Mouse (Mus musculus): ENCODE measurements around the gene Kif24. TPM values are rescaled to one million over a fixed set of nuclear protein-coding genes. Genes with fewer than 3 reads are reported as not detected.

Gene Kif24
- polyA plus RNA-seq, 1 experiment from 2014 or later, result 4.0 TPM

DNA sequence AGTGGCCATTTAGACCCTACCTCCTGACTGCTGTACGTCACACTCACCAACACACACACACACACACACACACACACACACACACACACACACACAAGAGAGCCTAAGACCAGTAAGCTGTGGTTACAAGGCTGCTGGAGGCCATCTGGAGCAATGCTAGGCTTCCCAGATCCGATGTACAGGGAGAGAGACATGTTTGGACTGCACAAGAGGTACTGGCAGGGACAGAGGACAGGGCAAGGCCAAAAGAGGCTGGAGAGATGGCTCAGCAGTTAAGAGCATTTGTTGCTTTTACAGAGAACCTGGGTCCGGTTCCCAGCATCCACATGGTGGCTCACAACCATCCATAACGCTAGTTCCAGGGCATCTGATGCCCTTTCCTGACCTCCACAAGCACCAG, 30.4 kb upstream of the Kif24 start:
- peaks cover 18% of the 10 kb centered on the region for H3K36me3 ChIP-seq (ENCODE audit: control insufficient read depth, insufficient read depth, low read length)
- H3K4me1 ChIP-seq (ENCODE audit: control insufficient read depth, insufficient read depth, low read length), result peaks cover 35% of the 10 kb centered on the region
- no peak overlapping the region for H3K4me2 ChIP-seq (ENCODE audit: low read depth, low read length)
- WGBS, result 78% methylated on average over 4 of the region's 4 CpGs
- H3K4me3 ChIP-seq (ENCODE audit: low read length), result no peak overlapping the region
- H3K27me3 ChIP-seq (replicated peaks; ENCODE audit: control insufficient read depth, insufficient read depth, low read length), result peaks cover 29% of the 10 kb centered on the region
- H3K27ac ChIP-seq (ENCODE audit: low read length), result 0 out of 2 replicates have a peak overlapping the region, but pooled peaks have one; percentile 79
- no peak overlapping the region for H3K9ac ChIP-seq (ENCODE audit: low read depth, low read length)
- ATAC-seq, result no peak
- H3K9me3 ChIP-seq (ENCODE audit: control insufficient read depth, low read length), result no peaks in the 10 kb centered on the region

DNA sequence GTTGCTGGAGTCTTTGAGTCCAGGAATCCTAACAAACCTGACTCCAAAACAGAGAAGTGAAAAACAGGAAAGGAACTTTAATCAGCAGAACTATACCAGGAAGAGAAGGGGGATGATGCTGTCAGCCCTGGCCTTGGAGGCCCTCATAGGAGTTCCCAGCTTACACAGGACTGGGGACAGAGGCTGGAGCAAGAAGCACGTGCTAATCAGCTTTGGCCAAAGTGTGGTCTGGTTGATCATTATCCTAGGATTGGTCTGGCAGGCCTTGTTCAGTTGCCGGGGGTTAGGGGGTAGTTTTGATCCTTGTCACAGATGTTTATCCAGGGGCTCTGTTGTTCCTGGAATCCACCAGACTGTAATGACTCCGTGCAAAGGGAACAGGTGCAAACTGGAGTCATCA, 29.7 kb upstream of the Kif24 start:
- peaks cover 22% of the 10 kb centered on the region for H3K27me3 ChIP-seq (replicated peaks; ENCODE audit: control insufficient read depth, insufficient read depth, low read length)
- ATAC-seq, result peak; percentile 63

DNA sequence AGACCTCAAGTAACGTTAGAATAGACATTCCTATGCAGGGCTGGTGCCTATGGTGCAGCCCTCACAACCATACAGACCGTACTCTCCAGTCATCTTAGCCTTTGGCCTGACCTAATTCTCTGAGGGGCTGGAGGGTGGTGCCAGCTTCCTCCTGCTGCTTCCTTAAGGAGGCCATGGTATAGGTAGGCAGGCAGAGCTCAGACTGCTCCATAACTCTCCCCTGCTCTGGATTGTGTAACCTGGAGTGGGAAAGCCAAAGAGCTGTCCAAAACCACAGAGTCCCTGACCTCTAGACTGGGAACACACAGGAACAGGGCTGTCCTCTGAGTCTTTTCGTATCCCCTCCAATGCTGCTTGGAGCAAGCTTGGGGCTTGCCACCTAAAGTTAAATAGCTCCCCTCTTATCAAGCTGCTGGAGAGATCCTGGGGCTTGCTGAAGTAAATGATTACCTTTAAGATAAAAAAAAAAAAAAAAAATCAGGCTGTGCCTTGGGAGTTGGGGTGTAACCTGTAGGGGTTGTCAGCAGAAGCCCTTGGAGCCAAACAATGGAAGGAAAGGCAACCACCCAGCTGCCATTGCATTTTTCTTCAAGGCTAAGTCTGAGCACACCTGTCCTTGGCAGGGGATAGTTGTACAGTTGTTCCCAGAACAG, 28.9 kb upstream of the Kif24 start:
- H3K4me1 ChIP-seq (ENCODE audit: control insufficient read depth, insufficient read depth, low read length), result peaks cover 27% of the 10 kb centered on the region
- peaks cover 10% of the 10 kb centered on the region for H3K36me3 ChIP-seq (ENCODE audit: control insufficient read depth, insufficient read depth, low read length)
- peak; percentile 88 for ATAC-seq
- peak overlapping the region; percentile 24; the same call in 1 of the 2 replicates for H3K4me2 ChIP-seq (ENCODE audit: low read depth, low read length)
- H3K9ac ChIP-seq (ENCODE audit: low read depth, low read length), result no peak overlapping the region
- H3K9me3 ChIP-seq (ENCODE audit: control insufficient read depth, low read length), result no peaks in the 10 kb centered on the region
- H3K27ac ChIP-seq (ENCODE audit: low read length), result peak overlapping the region; percentile 80
- peaks cover 14% of the 10 kb centered on the region for H3K27me3 ChIP-seq (replicated peaks; ENCODE audit: control insufficient read depth, insufficient read depth, low read length)
- H3K4me3 ChIP-seq (ENCODE audit: low read length), result no peak overlapping the region
- WGBS, result 56% methylated on average over 3 of the region's 3 CpGs

More for the DNA sequence above, 29.7 kb upstream of the Kif24 start:
- H3K9ac ChIP-seq (ENCODE audit: low read depth, low read length), result no peak overlapping the region
- no peak overlapping the region for H3K4me3 ChIP-seq (ENCODE audit: low read length)
- 23% methylated on average over 3 of the region's 3 CpGs for WGBS
- peaks cover 34% of the 10 kb centered on the region for H3K4me1 ChIP-seq (ENCODE audit: control insufficient read depth, insufficient read depth, low read length)
- H3K4me2 ChIP-seq (ENCODE audit: low read depth, low read length), result no peak overlapping the region
- peaks cover 18% of the 10 kb centered on the region for H3K36me3 ChIP-seq (ENCODE audit: control insufficient read depth, insufficient read depth, low read length)
- H3K27ac ChIP-seq (ENCODE audit: low read length), result peak overlapping the region; percentile 79
- no peaks in the 10 kb centered on the region for H3K9me3 ChIP-seq (ENCODE audit: control insufficient read depth, low read length)

DNA sequence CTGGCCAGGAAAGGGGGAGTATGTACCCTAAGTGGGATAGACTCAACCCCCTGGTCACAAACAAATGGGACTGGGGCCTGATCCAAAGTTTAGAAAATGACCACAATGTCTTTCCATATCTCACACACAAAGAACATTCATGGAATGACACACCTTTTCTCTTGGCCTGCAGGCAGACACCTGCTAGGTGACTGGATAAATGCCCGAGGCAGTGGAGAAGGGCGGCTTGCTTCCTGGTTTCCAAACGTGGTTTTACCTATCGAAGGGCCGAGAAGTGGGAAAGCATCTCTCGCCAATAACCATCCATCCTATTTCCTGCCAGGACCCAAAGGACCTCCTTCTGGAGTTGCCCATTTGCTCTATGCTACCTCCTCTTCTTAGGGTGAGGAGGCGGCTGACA, 28.3 kb upstream of the Kif24 start:
- peak; percentile 4; the same call in 1 of the 2 replicates for ATAC-seq
- H3K27ac ChIP-seq (ENCODE audit: low read length), result peak overlapping the region; percentile 80

DNA sequence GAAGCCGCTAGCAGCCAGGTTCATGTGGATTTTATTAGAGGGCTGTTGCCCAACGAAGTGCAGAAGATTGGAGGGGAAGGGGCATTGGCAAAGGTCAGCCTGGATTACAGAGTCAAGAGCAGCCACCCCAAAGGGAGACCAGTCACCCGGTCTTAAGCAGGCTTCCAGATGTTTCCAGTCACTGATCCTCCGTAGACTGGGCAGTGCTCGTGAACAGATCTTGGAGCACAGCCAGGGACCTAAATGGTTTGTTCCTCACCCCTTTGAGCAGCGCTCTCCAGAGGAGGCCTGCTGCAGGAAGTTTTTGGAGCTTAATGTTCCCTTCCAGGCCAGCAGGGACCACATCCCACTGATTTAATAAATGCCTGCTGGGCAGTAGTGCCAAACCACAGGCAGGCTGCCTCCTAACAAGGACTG, 16.9 kb upstream of the Kif24 start:
- Histone ChIP-seq H3K4me1 (ENCODE audit: control insufficient read depth, insufficient read depth, low read length) (peaks cover 12% of the 10 kb centered on the region; the same call in 1 of the 2 replicates), H3K27ac (ENCODE audit: low read length) (peak overlapping the region; percentile 53), H3K27me3 (replicated peaks; ENCODE audit: control insufficient read depth, insufficient read depth, low read length) (no peaks in the 10 kb centered on the region), H3K4me3 (ENCODE audit: low read length) (no peak overlapping the region), H3K36me3 (ENCODE audit: control insufficient read depth, insufficient read depth, low read length) (no peaks in the 10 kb centered on the region), H3K9me3 (ENCODE audit: control insufficient read depth, low read length) (no peaks in the 10 kb centered on the region), H3K9ac (ENCODE audit: low read depth, low read length) (no peak overlapping the region), H3K4me2 (ENCODE audit: low read depth, low read length) (no peak overlapping the region)
- ATAC-seq, result peak; percentile 64
- WGBS, result 42% methylated on average over 6 of the region's 6 CpGs

More for the DNA sequence above, 28.3 kb upstream of the Kif24 start:
- Histone ChIP-seq H3K4me1 (ENCODE audit: control insufficient read depth, insufficient read depth, low read length) (peaks cover 20% of the 10 kb centered on the region; the same call in 1 of the 2 replicates), H3K4me3 (ENCODE audit: low read length) (no peak overlapping the region), H3K27me3 (replicated peaks; ENCODE audit: control insufficient read depth, insufficient read depth, low read length) (peaks cover 8% of the 10 kb centered on the region), H3K9ac (ENCODE audit: low read depth, low read length) (no peak overlapping the region), H3K4me2 (ENCODE audit: low read depth, low read length) (peak overlapping the region; percentile 24; the same call in 1 of the 2 replicates), H3K9me3 (ENCODE audit: control insufficient read depth, low read length) (no peaks in the 10 kb centered on the region), H3K36me3 (ENCODE audit: control insufficient read depth, insufficient read depth, low read length) (peaks cover 4% of the 10 kb centered on the region)
- 73% methylated on average over 7 of the region's 7 CpGs for WGBS

DNA sequence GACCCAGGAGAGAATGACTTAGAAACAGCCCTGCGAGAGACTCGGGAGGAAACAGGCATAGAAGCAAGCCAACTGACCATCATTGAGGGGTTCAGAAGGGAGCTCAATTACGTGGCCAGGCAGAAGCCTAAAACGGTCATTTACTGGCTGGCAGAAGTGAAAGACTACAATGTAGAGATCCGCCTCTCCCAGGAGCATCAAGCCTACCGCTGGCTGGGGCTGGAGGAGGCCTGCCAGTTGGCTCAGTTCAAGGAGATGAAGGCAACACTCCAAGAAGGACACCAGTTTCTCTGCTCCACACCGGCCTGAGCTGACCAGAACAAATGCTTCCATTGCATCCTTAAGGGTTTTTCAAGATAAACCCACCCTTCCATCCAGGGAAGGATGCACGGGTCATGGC, 15.6 kb upstream of the Kif24 start:
- Histone ChIP-seq H3K4me2 (ENCODE audit: low read depth, low read length) (no peak overlapping the region), H3K9me3 (ENCODE audit: control insufficient read depth, low read length) (no peaks in the 10 kb centered on the region), H3K9ac (ENCODE audit: low read depth, low read length) (no peak overlapping the region), H3K4me1 (ENCODE audit: control insufficient read depth, insufficient read depth, low read length) (peaks cover 12% of the 10 kb centered on the region; the same call in 1 of the 2 replicates), H3K27me3 (replicated peaks; ENCODE audit: control insufficient read depth, insufficient read depth, low read length) (no peaks in the 10 kb centered on the region), H3K27ac (ENCODE audit: low read length) (peak overlapping the region; percentile 43), H3K36me3 (ENCODE audit: control insufficient read depth, insufficient read depth, low read length) (no peaks in the 10 kb centered on the region), H3K4me3 (ENCODE audit: low read length) (no peak overlapping the region)
- no peak for ATAC-seq
- 66% methylated on average over 8 of the region's 8 CpGs for WGBS

DNA sequence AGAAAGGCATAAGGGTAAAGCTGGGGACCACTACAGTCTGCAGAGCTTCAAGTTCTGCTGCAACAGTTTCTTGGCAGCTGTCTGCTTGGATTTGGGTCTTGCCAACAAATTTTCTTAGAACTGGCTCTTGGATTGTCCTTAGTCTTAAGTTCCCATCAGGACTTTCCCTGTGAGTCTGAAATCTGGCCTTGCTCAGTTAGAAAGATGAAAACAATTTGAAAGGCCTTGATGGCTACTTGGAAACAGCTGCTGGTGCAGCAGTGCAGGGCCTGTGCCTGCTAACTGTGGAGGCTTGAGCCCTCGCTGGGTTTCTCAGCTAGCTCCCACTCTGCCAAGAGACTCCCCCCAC, 14.7 kb upstream of the Kif24 start:
- peak; percentile 68 for ATAC-seq
- 48% methylated on average over 1 of the region's 1 CpGs for WGBS
- peak overlapping the region; percentile 43 for H3K27ac ChIP-seq (ENCODE audit: low read length)

DNA sequence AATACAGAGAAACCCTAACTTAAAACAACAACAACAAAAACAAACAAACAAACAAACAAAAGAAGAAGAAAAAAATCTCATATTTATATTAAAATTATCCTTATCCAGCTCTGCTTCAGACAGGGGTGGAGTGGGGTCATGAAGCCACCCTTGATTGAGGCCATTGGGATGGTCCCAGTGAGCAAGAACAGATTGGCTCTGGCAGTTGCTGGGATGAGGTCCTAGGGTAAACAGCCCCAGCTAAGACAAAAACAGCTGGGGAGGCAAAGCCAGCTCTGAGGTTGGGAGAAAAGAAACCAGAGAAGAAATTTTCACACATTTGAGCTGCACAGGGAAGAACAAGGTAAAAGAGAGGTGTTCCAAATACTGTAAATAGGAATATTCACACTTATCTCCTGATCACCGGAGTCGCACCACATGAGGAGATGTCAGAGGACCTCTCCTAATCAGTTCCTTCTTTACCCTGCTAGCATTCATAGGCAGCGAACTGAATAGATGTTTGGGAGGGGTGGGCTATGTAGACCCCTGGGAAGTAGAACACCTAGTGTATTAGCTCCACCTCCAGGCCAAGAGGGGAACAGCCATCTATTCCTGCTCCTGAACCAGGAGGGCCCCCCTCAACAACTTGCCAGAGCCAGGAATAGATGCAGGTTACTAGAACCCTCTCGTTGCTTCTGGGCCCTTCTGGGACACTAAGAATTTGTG, 14.2 kb upstream of the Kif24 start:
- no peak overlapping the region for H3K4me2 ChIP-seq (ENCODE audit: low read depth, low read length)
- H3K9ac ChIP-seq (ENCODE audit: low read depth, low read length), result no peak overlapping the region
- H3K4me1 ChIP-seq (ENCODE audit: control insufficient read depth, insufficient read depth, low read length), result peaks cover 12% of the 10 kb centered on the region; the same call in 1 of the 2 replicates
- no peak overlapping the region for H3K4me3 ChIP-seq (ENCODE audit: low read length)
- H3K27ac ChIP-seq (ENCODE audit: low read length), result peak overlapping the region; percentile 20; the same call in 1 of the 2 replicates
- no peaks in the 10 kb centered on the region for H3K9me3 ChIP-seq (ENCODE audit: control insufficient read depth, low read length)
- no peaks in the 10 kb centered on the region for H3K27me3 ChIP-seq (replicated peaks; ENCODE audit: control insufficient read depth, insufficient read depth, low read length)
- no peaks in the 10 kb centered on the region for H3K36me3 ChIP-seq (ENCODE audit: control insufficient read depth, insufficient read depth, low read length)
- 68% methylated on average over 4 of the region's 4 CpGs for WGBS
- peak; percentile 29; the same call in 1 of the 2 replicates for ATAC-seq

More for the DNA sequence above, 14.7 kb upstream of the Kif24 start:
- Histone ChIP-seq H3K4me1 (ENCODE audit: control insufficient read depth, insufficient read depth, low read length) (peaks cover 12% of the 10 kb centered on the region; the same call in 1 of the 2 replicates), H3K4me3 (ENCODE audit: low read length) (no peak overlapping the region), H3K9ac (ENCODE audit: low read depth, low read length) (no peak overlapping the region), H3K36me3 (ENCODE audit: control insufficient read depth, insufficient read depth, low read length) (no peaks in the 10 kb centered on the region), H3K4me2 (ENCODE audit: low read depth, low read length) (no peak overlapping the region), H3K27me3 (replicated peaks; ENCODE audit: control insufficient read depth, insufficient read depth, low read length) (no peaks in the 10 kb centered on the region), H3K9me3 (ENCODE audit: control insufficient read depth, low read length) (no peaks in the 10 kb centered on the region)

DNA sequence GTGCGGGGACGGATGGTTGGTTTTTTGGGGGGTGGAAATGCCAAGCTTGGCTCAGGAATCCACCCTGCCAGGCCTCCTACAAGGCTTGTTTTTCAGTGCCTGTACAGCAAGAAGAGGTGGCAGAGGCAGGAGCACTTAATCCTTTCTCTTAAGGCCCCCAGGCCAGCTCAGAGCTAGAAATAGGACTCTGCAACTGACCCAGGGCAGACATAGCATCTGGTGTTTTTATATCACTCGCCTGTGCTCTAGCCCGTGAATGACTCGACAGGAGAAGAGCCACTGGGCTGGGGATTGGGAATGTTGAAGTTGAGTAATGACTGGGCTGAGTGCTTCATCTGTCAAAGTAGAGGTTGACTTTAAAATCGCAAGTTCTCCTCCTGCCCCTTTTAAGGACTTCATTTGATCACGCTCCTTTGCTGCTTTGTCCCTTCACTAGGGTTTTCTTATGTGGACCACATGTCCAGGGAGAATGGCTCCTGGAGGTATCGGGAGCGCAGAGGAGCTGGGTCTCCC, 13.0 kb upstream of the Kif24 start:
- no peaks in the 10 kb centered on the region for H3K36me3 ChIP-seq (ENCODE audit: control insufficient read depth, insufficient read depth, low read length)
- no peak overlapping the region for H3K4me2 ChIP-seq (ENCODE audit: low read depth, low read length)
- no peak overlapping the region for H3K27ac ChIP-seq (ENCODE audit: low read length)
- no peak overlapping the region for H3K4me3 ChIP-seq (ENCODE audit: low read length)
- no peak overlapping the region for H3K9ac ChIP-seq (ENCODE audit: low read depth, low read length)
- WGBS, result 86% methylated on average over 9 of the region's 9 CpGs
- no peak for ATAC-seq
- peaks cover 12% of the 10 kb centered on the region; the same call in 1 of the 2 replicates for H3K4me1 ChIP-seq (ENCODE audit: control insufficient read depth, insufficient read depth, low read length)
- no peaks in the 10 kb centered on the region for H3K9me3 ChIP-seq (ENCODE audit: control insufficient read depth, low read length)
- no peaks in the 10 kb centered on the region for H3K27me3 ChIP-seq (replicated peaks; ENCODE audit: control insufficient read depth, insufficient read depth, low read length)
